Mouse (Mus musculus) megakaryocyte, embryonic 14.5 days (primary cell): Measurements from ENCODE around the gene Dot1l.

Source experiments
- FLI1 ChIP-seq: IDR thresholded peaks from 2 replicates; pipeline ENCODE4 v1.6.1; 2012; ENCODE audit warnings: low read length, inconsistent platforms, mixed read lengths
- GATA1 ChIP-seq: IDR thresholded peaks from 3 replicates; pipeline ENCODE4 v1.6.1; 2012; ENCODE audit warnings: mixed read lengths, low read length, inconsistent platforms, borderline replicate concordance

- TF ChIP-seq FLI1 = no peak
- TF ChIP-seq GATA1 = no peak
These were observed 48.0 kb downstream of the Dot1l start for GRCm38 (mm10) chr10:80802996-80803395.
